Mouse (Mus musculus) megakaryocyte, embryonic 14.5 days (primary cell): ENCODE data around the gene Smoc2.

Experiments
- FLI1 ChIP-seq: IDR thresholded peaks from 2 replicates; pipeline ENCODE4 v1.6.1; 2012; ENCODE audit warnings: low read length, inconsistent platforms, mixed read lengths
- GATA1 ChIP-seq: IDR thresholded peaks from 3 replicates; pipeline ENCODE4 v1.6.1; 2012; ENCODE audit warnings: mixed read lengths, low read length, inconsistent platforms, borderline replicate concordance

GRCm38 (mm10) chr17:14349086-14349814 is 69.9 kb downstream of the Smoc2 start:
- no peak for TF ChIP-seq GATA1
- no peak for TF ChIP-seq FLI1
